Mouse (Mus musculus) cerebellum, adult 2 months (tissue): Measurements from ENCODE around the gene Trib2. TPM values are rescaled to one million over a fixed set of nuclear protein-coding genes. Genes with fewer than 3 reads are reported as not detected.

Experiments used
- DNase-seq, 2 experiments: peaks; one replicate each; pipeline ENCODE4 v3.0.0; 2021
- H3K27ac ChIP-seq: fragments of 200-500 bp; 2 replicates; pipeline ENCODE4 v1.5.1; 2012; ENCODE audit warnings: low read length, control low read depth, inconsistent platforms; ENCODE audit not compliant: insufficient read depth
- H3K27me3 ChIP-seq: fragments of 200-500 bp; 2 replicates; pipeline ENCODE4 v1.6.1; 2012; ENCODE audit warnings: inconsistent platforms, mild to moderate bottlenecking, low read length, moderate library complexity; ENCODE audit not compliant: control insufficient read depth, insufficient read depth
- H3K4me1 ChIP-seq: fragments of 200-500 bp; 2 replicates; pipeline ENCODE4 v1.6.1; 2011; ENCODE audit warnings: low read length; ENCODE audit not compliant: control insufficient read depth, insufficient read depth
- H3K4me3 ChIP-seq: fragments of 200-500 bp; replicated peaks from 2 replicates; pipeline ENCODE3; 2011; ENCODE audit warnings: mild to moderate bottlenecking, low read depth, low read length, control low read depth; ENCODE audit not compliant: insufficient read depth
- CTCF ChIP-seq: fragments of 200-500 bp; IDR thresholded peaks from 2 replicates; pipeline ENCODE4 v1.5.1; 2011; ENCODE audit warnings: low read depth, mild to moderate bottlenecking, control low read depth, low read length, moderate library complexity, borderline replicate concordance; ENCODE audit not compliant: insufficient read depth
- POLR2A ChIP-seq: fragments of 200-500 bp; IDR thresholded peaks from 2 replicates; pipeline ENCODE4 v1.6.1; 2011; ENCODE audit warnings: low read length, control low read depth, borderline replicate concordance; ENCODE audit not compliant: insufficient read depth
- WGBS: fragments of 180-500 bp; shearing (Covaris S2); methylation state at CpG from one replicate; pipeline ENCODE4 v1.1.7; 2018; 5-methylcytosine and 5-hydroxymethylcytosine counted together
- polyA plus RNA-seq: library from polyadenylated mRNA; depleted of rRNA; stranded (reverse); fragments of >200 nt; gene quantifications from 2 replicates; pipeline ENCODE4 v1.2.3, GENCODE M21; 2012; rRNA removed

The Trib2 gene
- polyA plus RNA-seq: 25.9 and 29.1 TPM in 2 replicates

DNA sequence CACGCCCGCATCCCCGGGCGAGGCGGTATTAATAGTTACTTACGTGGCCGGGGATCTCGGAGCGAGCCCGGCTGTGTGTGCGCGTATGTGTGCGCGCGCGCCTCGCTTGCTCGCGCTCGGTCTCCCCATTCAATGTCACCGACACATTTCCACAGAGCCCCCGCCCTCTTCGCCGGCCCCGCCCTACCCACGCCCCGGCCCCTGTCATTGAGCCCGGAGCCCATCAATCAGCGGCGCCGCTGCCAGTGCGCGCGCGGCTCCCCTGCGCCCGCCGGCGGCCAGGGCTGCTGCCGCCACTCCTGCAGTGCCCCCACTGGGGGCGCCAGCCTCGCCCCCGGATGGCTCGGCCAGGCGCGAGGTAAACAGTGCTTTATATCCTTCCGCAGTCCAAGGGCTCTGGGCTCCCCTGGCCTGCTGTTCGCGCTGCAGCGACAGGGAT is at the start of gene Trib2:
Gene Trib2 (minus strand): TSS at position 183 of the 439 bp plus-strand sequence.
- peaks cover 7% of the 10 kb centered on the region; the same call in 1 of the 2 replicates for H3K27me3 ChIP-seq
- TF ChIP-seq POLR2A: no peak
- TF ChIP-seq CTCF: no peak
- H3K27ac ChIP-seq: peak within 1 kb of the TSS; percentile 25; the same call in 1 of the 2 replicates
- no peaks in the 10 kb centered on the region for H3K4me1 ChIP-seq
- H3K4me3 ChIP-seq: peak within 1 kb of the TSS; percentile 64
- peak; percentile 63 to 72 for DNase-seq
- WGBS: 2% methylated on average over 50 of the region's 50 CpGs

DNA sequence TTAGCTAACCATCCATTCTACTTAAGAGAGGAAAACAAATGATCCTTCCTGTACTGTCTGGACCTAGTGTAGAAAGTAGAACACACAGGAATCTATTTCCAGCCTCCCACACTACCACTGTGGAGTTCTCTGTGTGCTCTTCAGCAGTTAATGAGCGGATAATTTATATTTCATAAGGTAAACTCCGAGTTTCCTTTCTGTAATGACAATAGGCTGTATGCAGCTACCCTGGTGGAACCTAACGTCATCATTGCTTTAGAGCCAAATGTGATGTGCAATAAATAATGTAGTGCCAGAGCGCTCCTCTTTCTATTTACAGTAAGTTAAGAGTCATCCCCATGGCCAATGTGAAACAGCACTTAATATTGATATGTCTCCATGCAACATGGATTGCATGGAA is 41.3 kb upstream of the Trib2 start:
- WGBS: 92% methylated on average over 4 of the region's 4 CpGs
- Histone ChIP-seq H3K27ac (no peak overlapping the region), H3K4me3 (no peak overlapping the region), H3K4me1 (no peaks in the 10 kb centered on the region), H3K27me3 (no peaks in the 10 kb centered on the region; the same call in 1 of the 2 replicates)
- TF ChIP-seq POLR2A: no peak
- no peak for TF ChIP-seq CTCF
- no peak for DNase-seq

DNA sequence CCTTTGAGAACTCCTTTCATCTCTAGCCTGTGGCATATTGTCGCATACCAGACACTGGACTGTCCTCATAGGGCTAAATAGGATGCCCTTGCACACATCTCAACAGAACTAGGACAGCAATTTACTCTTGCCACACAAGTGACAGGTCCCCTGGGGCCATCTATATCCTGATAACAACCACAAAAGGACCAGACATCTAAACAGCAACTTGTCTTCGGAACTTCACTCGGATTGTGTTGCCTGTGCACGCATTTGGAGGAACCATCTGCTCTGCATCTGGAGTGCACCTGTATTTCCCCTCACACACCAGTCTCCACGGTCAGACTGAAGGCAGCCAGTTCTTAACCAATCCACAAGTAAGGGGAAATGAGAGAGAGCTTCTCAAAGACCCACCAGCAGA is 39.2 kb upstream of the Trib2 start:
- H3K27ac ChIP-seq: no peak overlapping the region
- DNase-seq: no peak
- no peaks in the 10 kb centered on the region; the same call in 1 of the 2 replicates for H3K27me3 ChIP-seq
- 89% methylated on average over 5 of the region's 5 CpGs for WGBS
- H3K4me1 ChIP-seq: no peaks in the 10 kb centered on the region
- no peak overlapping the region for H3K4me3 ChIP-seq
- TF ChIP-seq POLR2A (no peak), CTCF (no peak)

DNA sequence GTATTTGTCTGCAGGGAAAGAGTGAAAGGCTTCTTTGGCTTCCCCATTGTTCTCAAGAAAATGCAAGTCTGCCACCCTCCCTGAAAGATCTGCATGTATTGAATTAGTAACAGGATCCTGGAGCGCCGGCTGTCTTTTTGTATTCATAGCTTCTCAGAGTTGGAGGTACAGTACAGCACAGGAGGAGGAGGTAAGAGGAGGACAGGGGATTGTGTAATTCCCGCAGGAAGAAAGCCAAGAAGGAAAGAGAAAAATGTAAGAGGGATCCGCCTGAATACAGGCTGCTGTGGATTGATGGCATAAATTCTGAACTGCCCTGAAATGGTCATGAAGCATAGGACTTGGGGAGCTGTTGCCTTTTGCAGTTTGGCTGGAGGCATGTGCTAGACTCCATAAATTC is 36.1 kb upstream of the Trib2 start:
- Histone ChIP-seq H3K27ac (no peak overlapping the region), H3K4me1 (peaks cover 11% of the 10 kb centered on the region; the same call in 1 of the 2 replicates), H3K27me3 (peaks cover 1% of the 10 kb centered on the region; the same call in 1 of the 2 replicates), H3K4me3 (no peak overlapping the region)
- 60% methylated on average over 4 of the region's 4 CpGs for WGBS
- DNase-seq: no peak
- TF ChIP-seq CTCF (no peak), POLR2A (no peak)

DNA sequence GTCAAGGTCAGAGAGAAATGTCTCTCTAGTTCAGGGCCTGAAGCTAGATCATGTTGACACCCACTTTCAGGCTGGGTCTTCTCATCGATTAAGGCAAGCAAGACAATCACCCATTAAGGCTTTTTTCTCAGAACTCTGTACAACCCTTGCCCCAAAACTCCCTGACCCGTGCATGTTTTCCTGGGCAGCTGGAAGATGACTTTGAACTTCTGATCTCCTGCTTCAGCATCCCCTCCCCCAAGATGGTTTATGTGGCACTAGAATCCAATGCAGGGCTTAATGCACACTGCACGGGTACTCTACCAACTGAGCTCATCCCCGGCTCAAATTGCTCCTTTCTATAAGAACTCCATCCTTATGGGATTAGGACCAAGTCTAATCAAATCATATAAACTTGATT is 35.3 kb upstream of the Trib2 start:
- Histone ChIP-seq H3K27me3 (peaks cover 1% of the 10 kb centered on the region; the same call in 1 of the 2 replicates), H3K27ac (no peak overlapping the region), H3K4me3 (no peak overlapping the region), H3K4me1 (peaks cover 11% of the 10 kb centered on the region; the same call in 1 of the 2 replicates)
- no peak for DNase-seq
- TF ChIP-seq CTCF (no peak), POLR2A (no peak)
- WGBS: 90% methylated on average over 4 of the region's 4 CpGs

DNA sequence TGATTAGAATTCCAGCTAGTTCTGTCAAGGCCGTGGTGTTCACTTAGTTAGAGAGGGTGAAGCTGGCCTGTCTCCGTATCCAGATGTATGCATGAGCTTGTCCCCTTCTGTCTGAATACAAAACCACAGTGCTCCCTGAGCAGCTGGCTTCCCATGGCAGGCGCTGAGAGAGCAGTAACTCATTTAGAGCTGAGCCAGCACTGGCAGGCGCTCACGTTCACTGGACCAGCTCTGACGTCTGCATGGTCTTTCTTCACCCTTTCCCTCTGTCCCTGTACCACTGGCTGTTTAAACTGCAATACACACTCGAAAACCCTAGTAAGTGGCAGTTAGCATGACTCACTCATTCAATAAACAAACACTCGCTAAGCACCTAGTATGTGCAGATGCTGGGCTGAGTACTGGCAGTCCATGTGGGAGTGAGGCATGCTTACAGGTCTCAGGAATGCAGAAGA is 33.7 kb upstream of the Trib2 start:
- 25% methylated on average over 8 of the region's 8 CpGs for WGBS
- DNase-seq: peak in 1 of 2 experiments; percentile 18

DNA sequence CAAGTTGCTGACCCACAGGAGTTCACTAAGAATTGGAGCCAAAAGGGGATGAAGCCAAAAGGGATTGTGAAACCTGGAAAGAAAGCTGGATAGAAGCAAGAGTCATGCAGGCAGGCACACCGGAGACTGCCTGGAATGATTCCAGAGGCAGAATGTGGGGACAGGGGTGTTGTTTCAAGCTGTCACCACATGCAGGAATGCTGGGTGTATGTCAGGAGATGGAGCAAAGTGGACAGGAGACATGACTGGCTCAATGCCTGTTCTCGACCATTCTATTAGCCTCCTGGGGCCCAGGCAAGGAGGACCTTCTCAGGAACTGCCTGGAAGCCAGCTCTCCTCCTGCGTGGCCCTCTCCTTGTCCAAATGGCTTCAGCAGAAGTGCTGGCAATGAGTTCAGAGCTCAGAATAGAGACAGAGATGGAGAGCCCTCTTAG is 33.2 kb upstream of the Trib2 start:
- H3K27me3 ChIP-seq: peaks cover 1% of the 10 kb centered on the region; the same call in 1 of the 2 replicates
- TF ChIP-seq CTCF (no peak), POLR2A (no peak)
- H3K4me1 ChIP-seq: peaks cover 11% of the 10 kb centered on the region; the same call in 1 of the 2 replicates
- no peak overlapping the region for H3K27ac ChIP-seq
- DNase-seq: peak; percentile 79 to 90
- 5% methylated on average over 3 of the region's 3 CpGs for WGBS
- no peak overlapping the region for H3K4me3 ChIP-seq

More for the DNA sequence above, 33.7 kb upstream of the Trib2 start:
- Histone ChIP-seq H3K27ac (no peak overlapping the region), H3K4me1 (peaks cover 11% of the 10 kb centered on the region; the same call in 1 of the 2 replicates), H3K27me3 (peaks cover 1% of the 10 kb centered on the region; the same call in 1 of the 2 replicates), H3K4me3 (no peak overlapping the region)
- no peak for TF ChIP-seq POLR2A
- TF ChIP-seq CTCF: no peak

DNA sequence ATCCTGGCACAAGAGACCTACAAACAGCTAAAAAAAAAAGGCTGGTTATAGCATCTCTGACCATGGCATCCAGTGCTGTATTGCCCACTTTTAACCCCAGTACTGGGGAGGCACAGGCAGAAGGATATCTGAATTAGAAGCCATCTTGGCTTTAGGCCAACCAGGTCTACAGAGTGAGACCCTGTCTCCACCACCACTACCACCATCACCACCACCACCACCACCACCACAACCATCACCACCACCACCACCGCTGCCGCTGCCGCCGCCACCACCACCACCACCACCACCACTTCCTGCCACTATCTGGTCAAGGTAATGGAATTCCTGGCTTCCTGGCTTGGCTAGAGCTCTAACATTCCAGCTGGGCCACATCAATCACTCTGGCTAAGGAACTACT is 31.7 kb upstream of the Trib2 start:
- H3K27ac ChIP-seq: no peak overlapping the region
- TF ChIP-seq CTCF (no peak), POLR2A (no peak)
- H3K4me3 ChIP-seq: no peak overlapping the region
- 96% methylated on average over 4 of the region's 4 CpGs for WGBS
- peaks cover 1% of the 10 kb centered on the region; the same call in 1 of the 2 replicates for H3K27me3 ChIP-seq
- no peak for DNase-seq
- H3K4me1 ChIP-seq: peaks cover 11% of the 10 kb centered on the region; the same call in 1 of the 2 replicates
